Mouse (Mus musculus) B cell, adult 62 days (primary cell): Measurements from ENCODE around the gene Gm11564. TPM values are rescaled to one million over a fixed set of nuclear protein-coding genes. Genes with fewer than 3 reads are reported as not detected.

Experiments used
- total RNA-seq: library from RNA; stranded (reverse); gene quantifications from 4 replicates; pipeline ENCODE4 v1.2.4, GENCODE M21; 2023

The Gm11564 gene
- not detected in 4 replicates for total RNA-seq

GRCm38 (mm10) chr11:99815566-99815965, at the start of gene Gm11564:
Gm11564 (minus strand) TSS chr11:99815666.

GRCm38 (mm10) chr11:99864176-99864575, 48.7 kb upstream of the Gm11564 start, which contains the start of gene Gm11559:
Gm11559 (plus strand) TSS chr11:99864476.

DNA sequence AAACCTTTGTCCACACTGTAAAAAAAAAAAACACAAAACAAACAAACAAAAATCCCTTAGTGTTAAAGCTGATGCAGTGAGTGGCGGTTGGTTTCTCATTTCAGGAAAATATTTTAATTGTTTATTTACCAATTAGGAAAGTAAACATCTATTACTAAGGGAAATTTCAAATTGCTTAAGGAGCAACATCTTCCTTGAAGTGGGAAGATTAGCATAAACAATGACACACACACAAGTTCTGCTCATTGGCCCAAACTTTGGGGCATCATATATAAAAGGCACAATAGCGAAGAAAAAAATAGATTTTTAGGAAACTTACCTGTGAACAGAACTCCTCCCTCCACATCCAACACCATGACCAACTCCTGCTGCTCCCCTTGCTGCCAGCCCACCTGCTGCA, 42.2 kb upstream of the Gm11564 start, which contains the start of gene Gm11568:
Gene Gm11568 (plus strand): TSS at position 301 of the 400 bp plus-strand sequence.

DNA sequence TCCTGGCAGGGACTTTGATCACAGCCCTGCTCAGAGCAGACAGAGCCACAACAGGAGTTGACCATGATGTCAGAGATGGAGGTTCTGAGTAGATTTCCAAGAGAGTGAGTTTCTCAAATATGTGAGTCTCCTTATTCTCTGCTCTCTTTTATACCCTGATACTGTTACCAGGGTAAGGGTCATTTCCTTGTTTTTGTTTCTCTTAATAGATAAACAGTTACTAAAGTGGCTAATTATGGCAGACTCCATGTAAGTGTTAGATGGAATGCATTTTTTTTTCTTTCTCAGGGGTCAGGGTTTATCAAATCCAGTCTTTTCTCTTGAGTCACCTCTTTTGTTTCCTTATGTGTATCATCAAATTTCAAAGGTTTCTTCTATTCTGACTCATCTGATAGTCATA, 36.0 kb upstream of the Gm11564 start, which contains the start of gene Krtap4-16:
Gene Krtap4-16 (minus strand): TSS at position 101 of the 400 bp plus-strand sequence.

GRCm38 (mm10) chr11:99837966-99838365, 22.5 kb upstream of the Gm11564 start, which contains the start of gene 2300003K06Rik:
2300003K06Rik (minus strand) TSS chr11:99838066.

DNA sequence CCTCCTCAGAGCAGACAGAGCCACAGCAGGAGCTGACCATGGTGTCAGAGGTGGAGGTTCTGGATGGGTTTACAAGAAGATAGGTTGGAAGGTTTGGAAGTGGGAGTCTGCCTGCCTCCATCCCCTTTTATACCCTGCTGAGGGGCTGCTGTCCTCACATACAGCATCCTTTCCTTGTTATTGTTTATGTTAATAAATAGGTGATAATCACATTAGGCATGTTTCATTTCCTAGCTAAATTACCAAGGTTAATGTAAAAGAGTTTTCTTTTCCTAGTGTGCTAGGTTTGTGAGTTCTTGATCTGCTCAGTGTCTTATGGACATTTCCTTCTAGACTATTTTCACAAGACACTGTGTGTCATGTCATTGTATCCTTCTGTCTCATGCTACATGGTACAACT, 5.7 kb downstream of the Gm11564 start, which contains the start of gene Krtap4-13:
Gene Krtap4-13 (minus strand): TSS at position 101 of the 400 bp plus-strand sequence.

DNA sequence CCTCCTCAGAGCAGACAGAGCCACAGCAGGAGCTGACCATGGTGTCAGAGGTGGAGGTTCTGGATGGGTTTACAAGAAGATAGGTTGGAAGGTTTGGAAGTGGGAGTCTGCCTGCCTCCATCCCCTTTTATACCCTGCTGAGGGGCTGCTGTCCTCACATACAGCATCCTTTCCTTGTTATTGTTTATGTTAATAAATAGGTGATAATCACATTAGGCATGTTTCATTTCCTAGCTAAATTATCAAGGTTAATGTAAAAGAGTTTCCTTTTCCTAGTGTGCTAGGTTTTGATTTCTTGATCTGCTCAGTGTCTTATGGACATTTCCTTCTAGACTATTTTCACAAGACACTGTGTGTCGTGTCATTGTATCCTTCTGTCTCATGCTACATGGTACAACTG, 11.1 kb downstream of the Gm11564 start, which contains the start of gene Gm11554:
Gene Gm11554 (minus strand): TSS at position 101 of the 400 bp plus-strand sequence.

DNA sequence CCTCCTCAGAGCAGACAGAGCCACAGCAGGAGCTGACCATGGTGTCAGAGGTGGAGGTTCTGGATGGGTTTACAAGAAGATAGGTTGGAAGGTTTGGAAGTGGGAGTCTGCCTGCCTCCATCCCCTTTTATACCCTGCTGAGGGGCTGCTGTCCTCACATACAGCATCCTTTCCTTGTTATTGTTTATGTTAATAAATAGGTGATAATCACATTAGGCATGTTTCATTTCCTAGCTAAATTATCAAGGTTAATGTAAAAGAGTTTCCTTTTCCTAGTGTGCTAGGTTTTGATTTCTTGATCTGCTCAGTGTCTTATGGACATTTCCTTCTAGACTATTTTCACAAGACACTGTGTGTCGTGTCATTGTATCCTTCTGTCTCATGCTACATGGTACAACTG, 16.6 kb downstream of the Gm11564 start, which contains the start of gene Gm11569:
Gene Gm11569 (minus strand): TSS at position 101 of the 400 bp plus-strand sequence.

GRCm38 (mm10) chr11:99793367-99793766, 22.1 kb downstream of the Gm11564 start, which contains the start of gene Gm11596:
Gm11596 (minus strand) TSS chr11:99793467.

GRCm38 (mm10) chr11:99784900-99785299, 30.6 kb downstream of the Gm11564 start, which contains the start of gene Krtap4-9:
Krtap4-9 (plus strand) TSS chr11:99785200.

GRCm38 (mm10) chr11:99780604-99781003, 34.9 kb downstream of the Gm11564 start, which contains the start of gene Krtap4-8:
Krtap4-8 (minus strand) TSS chr11:99780704.

GRCm38 (mm10) chr11:99772813-99773212, 42.7 kb downstream of the Gm11564 start, which contains the start of gene Gm11595:
Gm11595 (minus strand) TSS chr11:99772913.

Other genes starting within 250 kb of the Gm11564 start
- gene Krtap3-1, start 249.0 kb downstream of the Gm11564 start, total RNA-seq = not detected in 4 replicates
- gene Krtap1-5, start 234.7 kb downstream of the Gm11564 start, total RNA-seq = not detected in 4 replicates
- not detected in 4 replicates for gene Krtap1-4, start 232.0 kb downstream of the Gm11564 start, total RNA-seq
- not detected in 4 replicates for gene Krtap1-3, start 224.3 kb downstream of the Gm11564 start, total RNA-seq
- gene Krtap9-3, start 217.6 kb downstream of the Gm11564 start, total RNA-seq = not detected in 4 replicates
- gene Gm11938, start 212.4 kb downstream of the Gm11564 start, total RNA-seq = not detected in 4 replicates
- not detected in 4 replicates for gene Gm11937, start 205.5 kb downstream of the Gm11564 start, total RNA-seq
- not detected in 4 replicates for gene Krtap2-4, start 200.8 kb downstream of the Gm11564 start, total RNA-seq
- gene Gm11562, start 195.2 kb downstream of the Gm11564 start, total RNA-seq = not detected in 4 replicates
- not detected in 4 replicates for gene Krtap4-1, start 187.4 kb downstream of the Gm11564 start, total RNA-seq
- gene Krtap4-2, start 180.6 kb downstream of the Gm11564 start, total RNA-seq = not detected in 4 replicates
- gene Krtap4-7, start 171.6 kb downstream of the Gm11564 start, total RNA-seq = not detected in 4 replicates
- gene Gm11555, start 165.4 kb downstream of the Gm11564 start, total RNA-seq = not detected in 4 replicates
- gene Gm11563, start 156.7 kb downstream of the Gm11564 start, total RNA-seq = not detected in 4 replicates
- not detected in 4 replicates for gene Krtap4-6, start 149.7 kb downstream of the Gm11564 start, total RNA-seq
- not detected in 4 replicates for gene Gm14190, start 124.9 kb downstream of the Gm11564 start, total RNA-seq
- not detected in 4 replicates for gene Gm14180, start 81.4 kb downstream of the Gm11564 start, total RNA-seq
- not detected in 4 replicates for gene Gm11595, start 42.8 kb downstream of the Gm11564 start, total RNA-seq
- gene Krtap4-8, start 35.0 kb downstream of the Gm11564 start, total RNA-seq = not detected in 4 replicates
- not detected in 4 replicates for gene Krtap4-9, start 30.5 kb downstream of the Gm11564 start, total RNA-seq
- not detected in 4 replicates for gene Gm11596, start 22.2 kb downstream of the Gm11564 start, total RNA-seq
- not detected in 4 replicates for gene Gm11569, start 16.7 kb downstream of the Gm11564 start, total RNA-seq
- gene Gm11554, start 11.2 kb downstream of the Gm11564 start, total RNA-seq = not detected in 4 replicates
- gene Krtap4-13, start 5.8 kb downstream of the Gm11564 start, total RNA-seq = not detected in 4 replicates
- not detected in 4 replicates for gene 2300003K06Rik, start 22.4 kb upstream of the Gm11564 start, total RNA-seq
- gene Krtap4-16, start 35.9 kb upstream of the Gm11564 start, total RNA-seq = not detected in 4 replicates
- gene Gm11568, start 42.3 kb upstream of the Gm11564 start, total RNA-seq = not detected in 4 replicates
- gene Gm11559, start 48.8 kb upstream of the Gm11564 start, total RNA-seq = not detected in 4 replicates
- not detected in 4 replicates for gene Krtap9-1, start 57.7 kb upstream of the Gm11564 start, total RNA-seq
- not detected in 4 replicates for gene Gm11567, start 63.5 kb upstream of the Gm11564 start, total RNA-seq
- not detected in 4 replicates for gene Krtap31-1, start 92.3 kb upstream of the Gm11564 start, total RNA-seq
- gene Gm11565, start 99.1 kb upstream of the Gm11564 start, total RNA-seq = not detected in 4 replicates
- gene Krtap31-2, start 120.6 kb upstream of the Gm11564 start, total RNA-seq = not detected in 4 replicates
- not detected in 4 replicates for gene Krtap9-5, start 132.8 kb upstream of the Gm11564 start, total RNA-seq
- not detected in 4 replicates for gene Krtap29-1, start 163.4 kb upstream of the Gm11564 start, total RNA-seq
- not detected in 4 replicates for gene Krtap16-1, start 170.9 kb upstream of the Gm11564 start, total RNA-seq
- gene Krtap17-1, start 178.3 kb upstream of the Gm11564 start, total RNA-seq = not detected in 4 replicates
- not detected in 4 replicates for gene Krt33a, start 200.5 kb upstream of the Gm11564 start, total RNA-seq
- not detected in 4 replicates for gene Krt33b, start 214.2 kb upstream of the Gm11564 start, total RNA-seq
- gene Krt34, start 225.9 kb upstream of the Gm11564 start, total RNA-seq = not detected in 4 replicates
- not detected in 4 replicates for gene Krt31, start 234.9 kb upstream of the Gm11564 start, total RNA-seq